Mouse (Mus musculus) CD4-positive, CD25-positive, alpha-beta regulatory T cell (primary cell): ENCODE measurements around the gene Tbx19. TPM values are rescaled to one million over a fixed set of nuclear protein-coding genes. Genes with fewer than 3 reads are reported as not detected.

Experiments used
- polyA plus RNA-seq: library from polyadenylated mRNA; unstranded; fragments of 100-300 nt; shearing (Covaris generic); gene quantifications from one replicate; pipeline ENCODE4 v1.2.1, GENCODE M21; 2017

Gene Tbx19
- polyA plus RNA-seq = 0.18 TPM

DNA sequence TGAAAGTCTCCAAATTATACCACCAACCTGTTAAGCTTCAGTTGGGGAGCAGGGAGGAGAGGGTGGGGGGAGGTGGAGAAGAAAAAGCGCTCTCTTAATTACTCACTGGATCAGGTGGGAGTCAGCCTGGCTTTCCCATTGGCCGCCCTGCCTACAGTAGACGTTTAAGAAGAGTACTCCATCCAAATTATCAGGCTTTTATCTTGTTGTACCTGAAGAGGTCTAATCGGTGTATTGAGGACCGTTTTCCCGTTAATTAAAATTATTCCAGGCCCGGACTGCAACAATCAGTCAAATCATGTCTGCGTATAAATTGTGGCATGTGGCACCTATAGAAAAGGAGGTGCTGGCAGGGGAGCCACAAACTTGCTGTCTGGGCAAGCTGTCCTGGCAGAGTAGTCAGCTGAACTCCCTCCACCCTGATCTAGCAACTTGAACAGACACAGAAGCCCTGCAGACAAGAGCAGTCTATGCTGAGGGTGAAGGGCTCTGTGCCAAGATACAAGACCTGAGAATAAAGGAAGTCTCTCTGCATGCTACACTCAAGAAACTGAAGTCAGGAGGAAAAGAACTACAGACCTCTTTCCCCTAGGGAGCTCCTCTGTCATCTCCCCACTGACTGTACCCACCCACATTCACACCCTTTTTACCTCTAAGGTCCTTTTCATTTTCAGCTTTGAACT lies at the start of gene Tbx19:
Tbx19 (minus strand) TSS at position 51 of the 683 bp plus-strand sequence.

GRCm38 (mm10) chr1:165193880-165194661 lies 33.5 kb upstream of the Tbx19 start, which contains the start of gene Sft2d2:
Gene Sft2d2, minus strand, starts transcription at chr1:165194438.

Other genes starting within 250 kb of the Tbx19 start
- gene Xcl1, start 225.2 kb downstream of the Tbx19 start, polyA plus RNA-seq = 3.0 TPM
- gene Sft2d2, start 33.7 kb upstream of the Tbx19 start, polyA plus RNA-seq = 47.8 TPM
- 91.3 TPM for gene Tiprl, start 76.2 kb upstream of the Tbx19 start, polyA plus RNA-seq
- 0.12 TPM for gene Gpr161, start 135.0 kb upstream of the Tbx19 start, polyA plus RNA-seq